Mouse (Mus musculus) hindbrain, postnatal 0 days (tissue): ENCODE measurements around the gene Reep3. TPM values are rescaled to one million over a fixed set of nuclear protein-coding genes. Genes with fewer than 3 reads are reported as not detected.

Source experiments
- ATAC-seq: fragments of 200-750 bp; cut with Nextera tagmentation; 2 replicates; pipeline ENCODE4 v1.8.0; 2017; ENCODE audit warnings: mild to moderate bottlenecking, moderate TSS enrichment, moderate library complexity
- DNase-seq: peaks from one replicate; pipeline ENCODE4 v3.0.0-alpha.2; 2015; ENCODE audit warnings: low spot score
- H3K27ac ChIP-seq: fragments of 300-500 bp; sonication (generic); 2 replicates; pipeline ENCODE4 v1.5.1; 2014; ENCODE audit warnings: mild to moderate bottlenecking
- H3K27me3 ChIP-seq: fragments of 300-500 bp; sonication (generic); 2 replicates; pipeline ENCODE4 v1.6.1; 2014; ENCODE audit warnings: low read length, mixed read lengths; ENCODE audit not compliant: insufficient read depth
- H3K36me3 ChIP-seq: fragments of 300-500 bp; sonication (generic); 2 replicates; pipeline ENCODE4 v1.6.1; 2014; ENCODE audit warnings: low read length, mixed read lengths; ENCODE audit not compliant: insufficient read depth
- H3K4me1 ChIP-seq: fragments of 300-500 bp; sonication (generic); 2 replicates; pipeline ENCODE4 v1.6.1; 2014; ENCODE audit warnings: antibody characterized with exemption, low read length, mixed read lengths; ENCODE audit not compliant: insufficient read depth
- H3K4me2 ChIP-seq: fragments of 300-500 bp; sonication (generic); 2 replicates; pipeline ENCODE4 v1.6.1; 2014; ENCODE audit warnings: low read depth, mild to moderate bottlenecking, low read length, moderate library complexity, mixed read lengths
- H3K4me3 ChIP-seq: fragments of 300-500 bp; sonication (generic); 2 replicates; pipeline ENCODE4 v1.5.1; 2014; ENCODE audit warnings: low read length
- H3K9ac ChIP-seq: fragments of 300-500 bp; sonication (generic); replicated peaks from 2 replicates; pipeline ENCODE4 v1.6.1; 2014; ENCODE audit warnings: mild to moderate bottlenecking, low read length, moderate library complexity, mixed read lengths
- H3K9me3 ChIP-seq: fragments of 300-500 bp; sonication (generic); 2 replicates; pipeline ENCODE4 v1.6.1; 2016; ENCODE audit warnings: low read length, mixed read lengths
- CTCF ChIP-seq: IDR thresholded peaks from 2 replicates; pipeline ENCODE4 v1.5.1; 2016; ENCODE audit warnings: antibody characterized with exemption, control low read depth, low read depth
- WGBS: fragments of 180-500 bp; shearing (Covaris S2); extraction: QIAGEN DNeasy Blood & Tissue Kit; methylation state at CpG from one replicate; pipeline ENCODE4 v1.1.7; 2014; 5-methylcytosine and 5-hydroxymethylcytosine counted together
- polyA plus RNA-seq: library from polyadenylated mRNA; unstranded; fragments of >200 nt; fragmentation: Nextera tagmentation; extraction: Ambion mirVana; gene quantifications from 2 replicates; pipeline ENCODE4 v1.2.1, GENCODE M21; 2015
- total RNA-seq: library from RNA; depleted of rRNA; stranded (reverse); fragments of >200 nt; gene quantifications from 2 replicates; pipeline ENCODE4 v1.2.3, GENCODE M21; 2014

Reep3 gene
- total and polyA plus RNA-seq, 2 experiments from 2014 or later: 33.9 to 36.2 TPM

GRCm38 (mm10) chr10:67129531-67129930 lies 32.8 kb upstream of the Reep3 start:
- Histone ChIP-seq H3K4me2 (0 out of 2 replicates have a peak overlapping the region, but pooled peaks have one; percentile 18), H3K4me3 (no peak overlapping the region), H3K9ac (no peak overlapping the region), H3K27me3 (no peaks in the 10 kb centered on the region), H3K36me3 (no peaks in the 10 kb centered on the region), H3K27ac (no peak overlapping the region), H3K9me3 (no peaks in the 10 kb centered on the region), H3K4me1 (0 out of 2 replicates have a peak, but pooled peaks cover 10% of the 10 kb centered on the region)
- 31% methylated on average over 1 of the region's 1 CpGs for WGBS
- DNase-seq (no peak), ATAC-seq (no peak)
- no peak for TF ChIP-seq CTCF

- no peak for TF ChIP-seq CTCF
- H3K9ac ChIP-seq: peak overlapping the region; percentile 85
- peak; percentile 81 for ATAC-seq
These were observed 30.4 kb upstream of the Reep3 start for GRCm38 (mm10) chr10:67126859-67127758.

GRCm38 (mm10) chr10:67126061-67126858 lies 29.5 kb upstream of the Reep3 start:
- H3K27ac ChIP-seq: peak overlapping the region; percentile 95
- H3K27me3 ChIP-seq: no peaks in the 10 kb centered on the region
- ATAC-seq (peak; percentile 86), DNase-seq (peak; percentile 68)
- under 1% methylated on average over 50 of the region's 50 CpGs for WGBS
- no peak for TF ChIP-seq CTCF
- H3K9me3 ChIP-seq: no peaks in the 10 kb centered on the region
- H3K9ac ChIP-seq: peak overlapping the region; percentile 85
- no peaks in the 10 kb centered on the region for H3K36me3 ChIP-seq
- 0 out of 2 replicates have a peak, but pooled peaks cover 10% of the 10 kb centered on the region for H3K4me1 ChIP-seq
- H3K4me3 ChIP-seq: peak overlapping the region; percentile 95
- H3K4me2 ChIP-seq: peak overlapping the region; percentile 69

More at GRCm38 (mm10) chr10:67126859-67127758, 30.4 kb upstream of the Reep3 start:
- WGBS: under 1% methylated on average over 99 of the region's 115 CpGs
- H3K4me2 ChIP-seq: peak overlapping the region; percentile 69
- H3K4me1 ChIP-seq: 0 out of 2 replicates have a peak, but pooled peaks cover 10% of the 10 kb centered on the region
- no peaks in the 10 kb centered on the region for H3K36me3 ChIP-seq
- no peaks in the 10 kb centered on the region for H3K27me3 ChIP-seq
- peak overlapping the region; percentile 95 for H3K4me3 ChIP-seq
- H3K27ac ChIP-seq: peak overlapping the region; percentile 95
- no peaks in the 10 kb centered on the region for H3K9me3 ChIP-seq
- DNase-seq: peak; percentile 86

- Histone ChIP-seq H3K27ac (no peak overlapping the region), H3K4me2 (no peak overlapping the region), H3K9ac (no peak overlapping the region), H3K4me1 (0 out of 2 replicates have a peak, but pooled peaks cover 7% of the 10 kb centered on the region), H3K4me3 (no peak overlapping the region), H3K36me3 (no peaks in the 10 kb centered on the region), H3K27me3 (no peaks in the 10 kb centered on the region), H3K9me3 (no peaks in the 10 kb centered on the region)
- no peak for DNase-seq
- no peak for ATAC-seq
- TF ChIP-seq CTCF: no peak
- 74% methylated on average over 4 of the region's 4 CpGs for WGBS
These were observed 27.4 kb upstream of the Reep3 start for GRCm38 (mm10) chr10:67124156-67124555.

- no peak for DNase-seq
- no peaks in the 10 kb centered on the region for H3K36me3 ChIP-seq
- no peaks in the 10 kb centered on the region for H3K27me3 ChIP-seq
- no peak overlapping the region for H3K4me3 ChIP-seq
- H3K4me2 ChIP-seq: no peak overlapping the region
- TF ChIP-seq CTCF: no peak
- no peak for ATAC-seq
- no peak overlapping the region for H3K27ac ChIP-seq
- no peaks in the 10 kb centered on the region for H3K9me3 ChIP-seq
- H3K9ac ChIP-seq: no peak overlapping the region
- H3K4me1 ChIP-seq: 0 out of 2 replicates have a peak, but pooled peaks cover 7% of the 10 kb centered on the region
- WGBS: 38% methylated on average over 2 of the region's 2 CpGs
These were observed 27.0 kb upstream of the Reep3 start for GRCm38 (mm10) chr10:67123756-67124155.

GRCm38 (mm10) chr10:67120640-67121039 lies 23.9 kb upstream of the Reep3 start:
- DNase-seq: no peak
- Histone ChIP-seq H3K27ac (no peak overlapping the region), H3K4me2 (no peak overlapping the region), H3K36me3 (no peaks in the 10 kb centered on the region), H3K4me3 (no peak overlapping the region), H3K27me3 (no peaks in the 10 kb centered on the region), H3K9ac (no peak overlapping the region), H3K4me1 (peaks cover 2% of the 10 kb centered on the region; the same call in 1 of the 2 replicates), H3K9me3 (no peaks in the 10 kb centered on the region)
- no peak for ATAC-seq
- no peak for TF ChIP-seq CTCF
- 57% methylated on average over 2 of the region's 2 CpGs for WGBS
